Mouse (Mus musculus) retina, adult 2 months (tissue): Measurements from ENCODE around the gene Ccrl2.

Experiments
- DNase-seq: peaks from one replicate; pipeline ENCODE4 v3.0.0-alpha.2; 2012; ENCODE audit warnings: low read depth, low spot score

Gene Ccrl2

DNA sequence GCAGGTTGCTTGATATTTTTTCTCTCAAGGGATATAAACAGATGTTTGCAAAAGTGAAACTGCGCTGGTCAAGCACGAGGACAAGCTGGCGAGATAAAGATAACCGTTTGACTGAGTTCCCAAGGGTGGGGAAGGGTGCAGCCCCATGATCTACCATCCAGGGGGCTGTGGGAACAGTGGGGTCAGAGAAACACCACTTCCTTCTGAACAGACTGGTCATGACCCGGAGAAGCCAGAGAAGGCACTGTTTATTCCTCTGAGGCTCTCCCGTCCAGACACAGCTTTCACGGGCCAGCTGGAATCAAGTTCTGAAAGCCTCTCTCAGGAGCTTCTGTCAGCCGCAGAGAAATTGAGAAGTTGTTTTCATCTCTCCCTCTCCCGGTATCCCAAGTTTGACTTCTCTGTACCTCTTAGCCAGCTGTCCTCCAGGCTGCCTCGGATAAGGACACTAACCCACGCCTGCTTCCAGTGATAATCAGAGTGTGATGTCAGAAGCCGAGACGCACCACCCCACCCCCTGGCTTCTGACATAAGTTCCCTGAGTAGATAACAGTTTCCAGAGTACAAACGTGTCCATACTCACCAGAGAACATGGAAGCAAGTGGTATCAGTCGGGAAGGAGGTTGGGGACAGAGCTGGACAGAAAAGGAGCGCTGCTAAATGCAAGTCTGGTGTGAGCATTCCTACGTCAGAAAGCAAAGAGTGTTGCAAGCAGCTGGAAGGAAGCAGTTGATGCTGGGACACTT lies at the start of gene Ccrl2:
Gene Ccrl2 (minus strand): TSS at position 722 of the 746 bp plus-strand sequence.
- no peak for DNase-seq

DNA sequence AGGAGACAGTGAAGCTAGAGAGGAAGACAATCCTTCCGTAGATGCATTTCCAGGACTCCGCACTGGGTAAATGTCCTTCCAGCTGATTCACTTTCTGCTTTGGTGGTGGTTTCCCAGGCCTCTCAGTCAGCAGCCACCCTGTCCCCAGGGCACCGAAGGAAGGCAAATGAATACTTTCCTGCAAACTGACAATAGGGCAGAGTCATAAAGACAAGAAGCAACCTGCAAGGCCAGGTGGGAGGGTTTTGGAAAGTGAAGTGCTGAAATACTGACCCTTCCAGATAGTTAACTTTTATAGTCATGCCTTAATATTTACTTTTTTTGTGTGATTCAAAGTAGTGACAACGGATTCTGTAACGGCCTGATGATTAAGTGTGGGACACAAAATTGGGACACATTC lies 46.6 kb upstream of the Ccrl2 start:
- DNase-seq, result no peak

DNA sequence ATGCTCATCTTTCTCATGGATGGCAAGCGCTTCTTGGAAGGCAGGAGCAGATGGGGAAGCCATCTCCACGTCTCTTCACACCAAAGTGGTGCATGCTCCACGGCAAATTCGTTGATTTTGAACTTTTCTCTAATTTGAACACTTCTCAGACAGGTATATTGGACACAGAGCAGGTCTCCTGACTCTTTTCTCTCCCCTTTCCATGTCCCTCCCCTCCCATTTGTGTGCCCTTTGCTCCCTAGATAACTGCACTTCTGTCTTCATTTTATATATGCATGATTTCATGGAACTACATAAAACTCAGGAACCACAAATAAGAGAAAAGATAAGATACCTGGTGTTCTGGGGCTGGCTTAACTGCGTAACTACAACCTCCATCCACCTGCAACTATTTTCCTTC lies 46.0 kb upstream of the Ccrl2 start:
- DNase-seq, result no peak

DNA sequence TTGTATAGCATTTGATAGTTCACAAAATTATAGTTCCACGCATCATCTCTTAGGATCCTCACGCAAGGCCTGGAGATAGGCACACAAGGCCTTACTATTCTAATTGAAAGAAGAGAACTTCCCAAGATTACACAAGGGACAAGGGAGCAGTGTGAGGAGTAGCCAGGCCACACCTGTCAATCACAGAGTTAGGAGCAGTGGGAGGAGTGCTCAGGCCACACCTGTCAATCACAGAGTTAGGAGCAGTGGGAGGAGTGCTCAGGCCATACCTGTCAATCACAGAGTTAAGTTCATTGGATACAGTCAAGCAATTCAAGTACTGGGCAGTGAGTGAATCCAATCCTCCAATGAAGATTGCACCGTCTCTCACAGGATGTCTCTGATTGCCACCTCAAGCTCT lies 43.1 kb upstream of the Ccrl2 start:
- no peak for DNase-seq

DNA sequence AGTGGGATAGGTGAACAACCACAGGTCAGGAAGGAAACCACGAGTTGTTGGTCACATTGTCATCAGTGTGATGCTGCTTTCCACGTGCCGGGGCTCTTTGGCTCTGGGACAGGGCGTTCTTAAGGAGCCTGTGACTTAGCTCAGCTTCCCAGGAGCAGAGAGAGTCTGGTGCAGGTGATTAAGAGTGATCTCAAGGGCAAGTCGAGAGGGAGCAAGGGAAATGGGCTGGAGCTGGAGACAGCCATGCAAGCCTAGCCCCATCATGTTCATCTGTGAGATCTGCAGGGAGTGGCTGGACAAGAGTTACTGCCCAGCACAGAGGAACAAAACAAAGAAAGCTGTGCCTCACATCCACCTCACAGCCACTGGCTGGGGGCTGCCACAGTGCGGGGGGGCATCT lies 40.2 kb upstream of the Ccrl2 start:
- no peak for DNase-seq

DNA sequence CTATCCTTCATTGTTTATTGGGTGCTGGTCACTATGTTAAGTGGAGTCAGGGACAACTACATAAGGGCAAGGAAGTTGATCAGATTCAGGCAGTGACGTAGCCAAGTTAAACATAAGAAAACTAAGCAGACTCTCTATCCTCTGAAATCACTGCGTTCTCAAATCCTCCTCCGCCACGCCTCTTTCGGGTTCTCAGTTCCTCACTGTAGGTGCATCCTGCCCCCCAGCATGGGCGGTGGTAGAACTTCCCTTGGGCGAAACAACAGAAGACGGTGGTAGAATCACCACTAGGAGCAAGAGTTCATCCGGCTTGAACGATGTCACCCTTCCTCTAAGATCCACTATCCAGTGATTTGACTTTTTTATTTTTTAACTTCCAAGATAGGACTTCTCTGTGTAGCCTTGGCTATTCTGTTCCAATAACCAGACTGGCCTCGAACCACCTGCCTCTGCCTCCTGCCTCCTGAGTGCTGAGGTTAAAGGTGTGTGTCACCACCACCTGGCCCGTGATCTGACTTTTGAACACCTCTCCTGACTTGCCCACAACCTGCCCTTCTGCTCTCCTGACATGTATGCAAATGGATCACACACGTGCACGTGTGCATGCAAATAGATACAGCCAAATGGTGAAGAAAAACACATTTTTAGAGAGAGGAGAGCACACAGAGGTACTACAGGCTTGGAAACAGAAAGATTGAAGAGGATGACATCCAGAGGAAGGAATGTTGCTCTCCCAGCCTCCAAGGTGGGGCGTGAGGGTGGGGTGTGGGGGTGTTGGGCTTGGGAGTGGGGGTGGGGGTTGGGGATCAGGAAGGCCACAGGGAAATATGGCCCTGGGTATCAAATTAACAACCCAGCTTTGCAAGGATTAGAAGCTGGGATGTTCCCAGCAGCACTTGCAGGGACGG lies 39.4 kb upstream of the Ccrl2 start:
- DNase-seq, result no peak

DNA sequence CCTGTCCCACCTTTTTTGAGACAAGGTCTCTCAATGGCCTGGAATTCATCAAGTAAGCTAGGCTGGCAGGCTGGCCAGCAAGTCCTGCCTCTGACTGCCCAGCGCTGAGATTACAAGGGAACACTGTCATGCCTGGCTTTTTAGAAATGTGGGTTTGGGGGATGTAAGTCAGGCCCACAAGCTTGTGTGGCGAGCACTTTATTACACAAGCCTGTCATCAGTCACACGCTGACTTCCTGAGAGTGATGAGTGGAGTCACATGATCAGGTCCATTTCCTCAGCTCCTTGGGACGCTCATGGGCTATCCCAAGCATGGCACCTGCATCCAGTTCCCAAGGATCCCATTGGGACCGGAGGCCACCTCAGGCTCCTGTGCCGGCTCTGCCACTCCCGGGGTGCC lies 38.4 kb upstream of the Ccrl2 start:
- no peak for DNase-seq

DNA sequence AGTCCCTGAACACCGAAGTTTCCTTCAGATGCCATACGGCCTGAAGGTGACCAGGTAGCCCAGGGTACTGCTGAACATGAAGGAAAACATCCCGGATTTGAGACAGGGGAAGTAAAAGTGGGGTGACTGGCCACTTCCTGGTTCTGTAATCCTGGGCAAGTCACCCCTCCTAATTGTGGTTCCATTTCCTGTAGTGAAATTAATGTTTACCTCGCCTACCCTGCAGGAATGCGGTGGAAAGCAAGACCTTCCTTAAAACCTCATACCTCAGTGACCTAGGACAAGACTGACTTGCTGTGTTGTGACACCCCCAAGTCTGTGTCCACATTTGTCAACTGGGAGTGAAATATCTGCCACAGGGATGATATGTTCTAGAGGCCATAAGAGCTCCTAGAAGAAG lies 37.3 kb upstream of the Ccrl2 start:
- DNase-seq, result no peak

DNA sequence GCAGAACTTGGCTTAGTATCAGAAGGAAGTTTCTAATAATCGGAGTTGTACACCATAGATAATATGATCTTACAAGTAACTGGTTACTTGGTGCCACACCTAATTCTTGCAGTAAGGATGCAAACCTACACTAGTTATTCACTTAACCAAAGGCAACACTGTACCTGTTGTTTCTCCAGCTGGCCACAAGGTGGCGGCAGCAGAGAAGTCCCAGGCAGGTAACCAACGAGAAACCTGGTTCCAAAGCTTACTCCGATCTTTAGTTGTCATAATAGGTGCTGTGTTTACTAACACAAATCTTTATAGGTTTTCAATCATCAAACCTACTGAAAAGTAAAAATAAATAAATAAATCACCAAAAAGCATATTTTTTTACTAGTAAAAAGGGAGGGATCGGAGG lies 35.8 kb upstream of the Ccrl2 start:
- DNase-seq, result peak; percentile 41

DNA sequence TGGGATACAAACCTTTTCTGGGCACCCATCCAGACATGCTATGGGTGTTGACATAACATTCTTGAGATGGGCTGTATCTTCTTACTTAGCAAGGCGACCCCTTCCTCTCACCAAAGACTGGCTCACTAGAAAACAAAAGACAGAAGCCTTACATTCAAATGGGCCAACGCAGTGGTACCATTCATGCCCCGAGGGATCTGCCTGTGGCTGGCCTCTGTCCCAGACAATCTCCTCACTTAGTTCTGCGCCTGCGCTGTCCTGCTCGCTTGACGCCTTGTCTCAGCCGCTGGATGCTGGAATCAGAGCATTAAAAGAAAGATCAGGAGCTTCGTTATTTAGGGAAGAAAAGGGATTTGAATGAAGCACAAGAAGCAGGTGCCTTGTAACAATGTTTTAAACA lies 35.3 kb upstream of the Ccrl2 start:
- DNase-seq, result no peak

DNA sequence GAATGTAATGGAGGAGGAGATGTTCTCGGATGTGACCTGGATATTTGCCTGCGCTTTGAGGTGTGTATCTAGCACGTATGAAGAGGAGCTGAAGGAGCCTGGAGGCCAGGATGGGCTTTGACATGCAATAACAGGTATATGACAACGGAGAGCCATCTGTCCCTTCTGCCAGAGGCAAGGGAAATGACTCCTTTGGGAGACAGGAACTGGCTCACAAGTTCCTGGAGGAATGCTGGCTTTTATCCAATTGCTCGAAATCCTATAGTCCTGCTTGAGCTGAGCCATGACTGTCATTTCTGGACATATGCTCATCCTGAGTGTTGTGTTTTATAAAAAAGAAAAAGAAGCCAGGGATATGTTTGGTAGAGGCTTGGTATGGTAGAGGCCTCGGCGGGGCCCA lies 31.6 kb upstream of the Ccrl2 start:
- DNase-seq, result no peak

DNA sequence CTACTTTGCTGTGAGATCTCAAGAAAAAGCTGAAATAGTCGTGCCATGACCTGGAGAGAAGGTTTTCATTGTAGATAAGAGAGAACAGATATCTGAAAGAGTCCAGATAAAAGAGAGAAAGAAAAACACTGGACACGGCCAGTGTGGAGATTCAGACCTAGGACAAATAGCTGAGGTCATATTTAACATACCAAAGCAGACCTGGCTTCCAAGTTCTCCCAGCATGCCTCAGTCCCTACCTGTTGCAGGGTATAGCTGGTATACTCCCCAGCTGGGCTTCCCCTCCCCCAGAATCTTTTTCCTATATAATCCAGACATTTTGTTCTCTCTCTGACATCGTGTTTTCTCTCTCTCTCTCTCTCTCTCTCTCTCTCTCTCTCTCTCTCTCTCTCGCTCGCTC lies 30.6 kb upstream of the Ccrl2 start:
- DNase-seq, result no peak

DNA sequence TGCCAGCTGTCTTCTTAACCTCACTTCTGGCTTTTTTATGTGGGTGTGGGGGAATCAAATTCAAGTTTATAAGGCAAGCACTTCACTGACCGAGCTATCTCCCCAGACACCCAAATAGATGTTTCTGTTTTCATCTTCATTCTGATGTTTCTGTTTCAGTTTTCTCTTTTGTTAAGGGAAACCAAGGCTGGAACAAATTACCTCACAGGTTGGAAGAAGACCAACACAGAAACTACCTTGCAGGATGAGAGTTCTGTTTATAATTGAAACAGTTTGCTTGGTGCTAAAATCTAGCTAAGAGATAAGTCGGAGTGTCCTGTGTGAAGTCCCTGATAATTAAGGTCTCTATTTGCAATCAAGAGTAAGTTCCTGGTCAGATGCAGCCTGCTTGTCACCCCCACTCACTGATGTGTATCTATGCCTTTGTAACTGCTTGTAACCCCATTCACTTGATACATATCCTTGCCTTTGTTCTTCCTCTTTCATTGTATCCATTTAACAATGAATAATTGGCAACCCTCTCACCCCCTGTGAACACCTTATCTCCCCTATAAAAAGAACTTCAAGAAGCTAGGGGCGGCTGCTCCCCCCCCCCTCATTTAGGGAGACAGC lies 29.8 kb upstream of the Ccrl2 start:
- DNase-seq, result no peak

DNA sequence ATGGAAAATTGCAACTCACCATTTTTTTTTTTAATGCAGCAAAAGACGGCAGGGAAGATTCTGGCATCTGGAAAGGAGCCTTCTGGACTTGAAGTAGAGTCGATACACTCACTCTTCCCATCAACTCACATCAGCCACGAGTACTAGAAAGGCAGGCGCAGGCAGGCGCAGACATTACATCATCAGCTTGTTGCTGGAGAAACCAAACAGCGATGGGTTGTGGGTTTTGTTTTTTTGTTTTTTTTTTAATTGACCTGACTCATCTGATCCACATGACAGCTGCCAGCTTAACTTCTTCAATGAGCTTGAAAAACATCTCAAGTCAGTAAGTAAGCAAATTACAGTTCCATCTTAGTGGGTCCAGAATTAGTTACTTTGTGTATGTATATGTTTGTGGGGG lies 28.8 kb upstream of the Ccrl2 start:
- DNase-seq, result no peak

DNA sequence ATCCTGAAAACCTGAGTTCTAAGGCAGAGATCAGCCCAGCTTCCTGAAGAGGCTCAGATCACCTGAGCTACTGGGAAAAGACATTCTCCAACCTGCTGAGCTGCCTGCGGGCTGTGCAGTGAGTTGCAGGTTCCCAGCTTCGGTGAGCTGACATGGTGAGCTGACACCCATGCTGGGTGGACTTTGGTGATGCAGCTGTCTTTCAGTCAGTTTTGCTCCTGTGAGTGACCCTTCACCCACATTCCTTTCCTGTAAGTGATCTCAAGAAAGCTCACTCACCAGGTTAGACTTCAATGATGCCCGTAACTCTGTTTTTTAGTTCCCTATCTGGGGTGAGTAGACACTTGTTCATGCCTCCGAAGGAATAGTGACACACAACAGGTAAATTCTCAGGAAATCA lies 28.0 kb upstream of the Ccrl2 start:
- no peak for DNase-seq

DNA sequence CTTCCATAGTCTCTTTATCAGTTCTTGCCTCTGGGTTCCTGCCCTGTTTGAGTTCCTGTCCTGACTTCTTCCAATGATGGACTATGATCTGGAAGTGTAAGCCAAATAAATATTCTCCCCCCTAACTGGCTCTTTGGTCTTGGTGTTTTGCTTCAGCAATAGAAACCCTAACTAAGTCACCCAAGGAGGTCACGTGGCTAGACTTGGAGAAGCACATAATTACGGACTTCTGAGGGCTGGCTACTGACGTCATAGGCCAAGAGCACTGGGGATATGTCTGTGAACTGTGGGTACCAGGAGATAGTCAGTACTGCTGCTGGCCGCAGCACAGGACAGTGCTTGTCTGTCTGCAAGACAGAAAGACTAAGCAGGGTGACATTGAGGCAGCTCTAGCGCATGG lies 24.4 kb upstream of the Ccrl2 start:
- DNase-seq, result no peak

DNA sequence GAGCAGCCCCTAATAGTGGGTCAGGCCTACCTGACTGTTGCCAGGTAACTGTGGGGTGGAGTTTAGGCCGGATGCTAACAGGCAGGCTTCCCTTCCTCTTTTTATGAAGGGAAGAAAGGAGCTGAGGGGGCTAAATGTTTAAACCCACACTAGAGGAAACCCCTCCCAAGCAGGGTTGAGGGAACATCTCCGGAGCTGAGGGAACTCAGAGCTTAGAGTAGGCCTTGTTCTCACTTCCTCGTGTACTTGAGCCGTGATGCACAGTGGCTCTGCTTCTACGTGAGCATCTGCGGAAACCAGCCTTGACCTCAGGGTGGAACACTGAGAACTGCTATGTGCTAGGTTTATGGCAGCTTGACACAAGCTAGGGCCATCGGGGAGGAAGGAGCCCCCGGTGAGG lies 23.5 kb upstream of the Ccrl2 start:
- no peak for DNase-seq

DNA sequence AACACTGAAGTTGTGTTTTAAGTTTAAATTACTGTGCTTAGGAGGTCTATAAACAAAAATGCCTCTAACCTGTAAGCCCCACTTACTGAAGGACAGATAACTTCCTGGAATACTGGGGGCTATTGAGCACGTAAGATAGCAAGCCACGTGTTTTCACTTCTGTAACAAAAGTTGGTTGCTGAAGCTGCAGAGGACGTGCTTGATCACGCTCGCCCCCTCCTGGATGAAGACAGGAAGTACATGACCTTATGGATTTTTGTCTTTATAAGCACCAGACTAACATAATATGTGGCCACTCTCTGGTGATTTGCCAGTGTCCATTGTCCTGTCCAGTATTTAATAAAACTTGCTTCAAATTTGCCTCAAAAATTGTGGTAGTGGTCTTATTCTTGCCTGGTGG lies 20.4 kb upstream of the Ccrl2 start:
- DNase-seq, result no peak

DNA sequence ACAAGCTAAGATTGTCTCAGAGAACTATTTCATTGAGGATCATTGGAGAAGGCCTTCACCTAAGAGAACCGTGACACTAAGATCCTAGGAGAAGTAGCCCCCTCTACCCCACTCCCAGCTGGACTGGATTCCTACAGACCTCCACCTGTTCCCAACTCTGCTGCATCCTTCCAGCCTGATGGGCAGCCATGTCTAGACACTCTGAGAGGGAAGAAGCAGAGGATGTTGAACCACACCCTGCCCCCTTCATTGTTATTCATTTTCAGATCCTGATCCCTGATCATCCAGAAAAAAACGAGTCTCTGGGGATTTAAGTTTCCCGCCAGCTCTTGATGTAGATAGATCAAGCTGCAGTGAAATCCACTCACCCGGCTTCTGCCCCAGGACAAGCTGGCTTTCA lies 15.7 kb upstream of the Ccrl2 start:
- no peak for DNase-seq

DNA sequence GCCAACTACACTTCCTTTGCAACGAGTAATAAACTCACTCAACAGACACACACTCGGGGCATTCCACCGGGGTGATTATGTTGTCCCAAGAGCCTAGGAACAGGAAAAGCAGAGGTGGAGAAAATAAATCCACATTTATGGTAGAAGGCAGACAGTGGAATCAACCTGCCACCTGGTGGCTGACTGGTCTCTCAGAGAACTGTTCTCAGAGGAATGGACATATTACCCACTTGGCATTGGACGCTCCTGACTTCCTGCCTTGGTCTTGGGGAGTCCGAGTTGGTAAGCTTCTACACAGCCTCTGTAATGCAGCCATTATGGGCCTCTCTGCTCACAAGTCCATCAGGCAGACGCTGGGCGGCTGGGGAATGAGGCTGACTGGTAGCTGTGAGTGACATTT lies 14.9 kb upstream of the Ccrl2 start:
- no peak for DNase-seq

DNA sequence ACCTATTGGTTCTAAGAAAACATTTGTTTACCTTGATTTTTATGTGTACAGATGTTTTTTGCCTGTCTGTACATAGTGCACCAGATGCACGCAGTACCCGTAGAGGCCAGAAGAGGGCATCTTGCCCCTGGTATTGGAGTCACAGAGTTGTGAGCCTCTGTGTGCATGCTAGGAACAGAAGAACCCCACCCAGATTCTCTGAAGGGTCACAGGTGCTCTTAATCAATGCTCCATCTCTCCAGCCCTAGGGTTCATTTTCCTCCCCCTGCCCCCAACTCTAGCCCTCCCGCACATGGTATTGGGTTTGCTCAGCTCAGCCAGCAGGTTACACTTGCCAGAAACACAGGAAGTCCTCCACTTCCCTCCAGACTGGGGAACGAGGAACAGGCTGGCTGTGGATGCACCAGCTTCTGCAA lies 13.2 kb upstream of the Ccrl2 start:
- DNase-seq, result no peak

DNA sequence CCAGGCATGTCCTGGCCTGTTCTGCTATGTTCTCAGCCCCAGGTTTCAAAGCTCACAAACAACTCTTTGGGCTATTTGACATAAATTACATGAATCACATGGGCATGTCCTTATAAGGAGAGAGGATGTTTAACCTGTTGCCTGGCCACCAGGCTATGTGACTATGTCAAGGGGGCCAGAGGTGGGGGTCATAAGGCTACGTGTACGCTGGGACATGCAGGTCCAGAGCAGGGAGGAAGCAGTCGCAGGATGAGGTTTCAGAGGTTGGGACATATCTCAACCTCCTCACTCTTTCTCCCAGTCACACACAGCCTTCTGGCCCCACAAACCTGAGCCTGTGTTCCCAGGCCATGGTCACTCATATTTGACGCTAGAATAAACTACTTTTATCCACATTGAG lies 9.7 kb upstream of the Ccrl2 start:
- no peak for DNase-seq

DNA sequence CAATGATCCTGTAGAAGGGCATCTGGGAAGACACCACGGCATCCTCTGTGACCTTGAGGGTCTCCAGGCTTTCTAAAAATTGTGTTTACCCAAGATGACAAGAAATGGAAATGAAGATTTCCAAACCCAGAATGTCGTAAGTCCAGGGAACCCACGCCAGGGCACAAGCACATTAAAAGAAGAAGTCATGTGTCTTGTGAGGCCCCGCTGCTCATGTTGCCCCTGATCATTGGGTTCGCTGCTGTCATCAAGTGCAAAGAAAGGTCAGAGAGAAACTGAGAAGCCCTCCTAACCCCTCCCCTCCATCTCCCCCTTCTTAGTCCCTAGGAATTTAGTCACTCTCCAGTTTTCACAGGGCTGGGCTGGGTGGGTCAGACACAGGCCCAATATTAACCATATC lies 5.5 kb upstream of the Ccrl2 start:
- no peak for DNase-seq
